Mouse (Mus musculus) forebrain, embryonic 12.5 days (tissue): ENCODE results near the gene Gabarapl2. TPM values are rescaled to one million over a fixed set of nuclear protein-coding genes. Genes with fewer than 3 reads are reported as not detected.

ENCODE experiments used
- ATAC-seq: fragments of 200-750 bp; cut with Nextera tagmentation; 2 replicates; pipeline ENCODE4 v1.8.0; 2017; ENCODE audit warnings: moderate TSS enrichment; ENCODE audit not compliant: low FRiP score
- H3K27ac ChIP-seq: fragments of 300-500 bp; sonication (generic); 2 replicates; pipeline ENCODE4 v1.5.1; 2016; ENCODE audit warnings: mild to moderate bottlenecking
- H3K27me3 ChIP-seq: fragments of 300-500 bp; sonication (generic); 2 replicates; pipeline ENCODE4 v1.6.1; 2016; ENCODE audit warnings: mild to moderate bottlenecking
- H3K36me3 ChIP-seq: fragments of 300-500 bp; sonication (generic); replicated peaks from 2 replicates; pipeline ENCODE4 v1.6.1; 2016; ENCODE audit warnings: mild to moderate bottlenecking
- H3K4me1 ChIP-seq: fragments of 300-500 bp; sonication (generic); 2 replicates; pipeline ENCODE4 v1.6.1; 2016
- H3K4me2 ChIP-seq: fragments of 300-500 bp; sonication (generic); 2 replicates; pipeline ENCODE4 v1.6.1; 2016; ENCODE audit warnings: mild to moderate bottlenecking, moderate library complexity
- H3K4me3 ChIP-seq: fragments of 300-500 bp; sonication (generic); replicated peaks from 2 replicates; pipeline ENCODE4 v1.5.1; 2016; ENCODE audit warnings: mild to moderate bottlenecking
- H3K9ac ChIP-seq: fragments of 300-500 bp; sonication (generic); 2 replicates; pipeline ENCODE4 v1.6.1; 2016; ENCODE audit warnings: mild to moderate bottlenecking
- H3K9me3 ChIP-seq: fragments of 300-500 bp; sonication (generic); 2 replicates; pipeline ENCODE4 v1.6.1; 2016
- WGBS: fragments of 180-500 bp; shearing (Covaris S2); methylation state at CpG from one replicate; pipeline ENCODE4 v1.1.7; 2016; 5-methylcytosine and 5-hydroxymethylcytosine counted together
- polyA plus RNA-seq: library from polyadenylated mRNA; unstranded; fragments of >200 nt; fragmentation: Nextera tagmentation; extraction: Ambion mirVana; gene quantifications from 2 replicates; pipeline ENCODE4 v1.2.1, GENCODE M21; 2016

Gene Gabarapl2
- 336 and 356 TPM in 2 replicates for polyA plus RNA-seq

GRCm38 (mm10) chr8:111940171-111941100 is at the start of gene Gabarapl2:
Gene Gabarapl2 (plus strand): TSS chr8:111940703.
- WGBS, result under 1% methylated on average over 65 of the region's 65 CpGs
- H3K27me3 ChIP-seq, result no peaks in the 10 kb centered on the region

GRCm38 (mm10) chr8:111890911-111891303 is 49.6 kb upstream of the Gabarapl2 start:
- Histone ChIP-seq H3K27me3 (peaks cover 49% of the 10 kb centered on the region), H3K27ac (no peak overlapping the region)

More at GRCm38 (mm10) chr8:111940171-111941100, at the start of gene Gabarapl2:
- H3K4me1 ChIP-seq, result peaks cover 22% of the 10 kb centered on the region
- H3K4me2 ChIP-seq, result peak within 1 kb of the TSS; percentile 96
- H3K27ac ChIP-seq, result peak within 1 kb of the TSS; percentile 63
- no peaks in the 10 kb centered on the region for H3K9me3 ChIP-seq
- H3K9ac ChIP-seq, result peak within 1 kb of the TSS; percentile 94
- H3K4me3 ChIP-seq, result peak within 1 kb of the TSS; percentile 99
- peaks cover 32% of the 10 kb centered on the region for H3K36me3 ChIP-seq
- ATAC-seq, result peak; percentile 99

GRCm38 (mm10) chr8:111891983-111892382 is 48.5 kb upstream of the Gabarapl2 start:
- ATAC-seq, result no peak
- Histone ChIP-seq H3K4me3 (no peak overlapping the region), H3K36me3 (no peaks in the 10 kb centered on the region), H3K9ac (no peak overlapping the region), H3K27me3 (peaks cover 49% of the 10 kb centered on the region), H3K4me2 (no peak overlapping the region), H3K9me3 (no peaks in the 10 kb centered on the region), H3K4me1 (peaks cover 7% of the 10 kb centered on the region; the same call in 1 of the 2 replicates), H3K27ac (no peak overlapping the region)
- WGBS, result 54% methylated on average over 8 of the region's 8 CpGs

More at GRCm38 (mm10) chr8:111890911-111891303, 49.6 kb upstream of the Gabarapl2 start:
- WGBS, result 61% methylated on average over 6 of the region's 6 CpGs
- Histone ChIP-seq H3K9me3 (no peaks in the 10 kb centered on the region), H3K4me1 (peaks cover 7% of the 10 kb centered on the region; the same call in 1 of the 2 replicates), H3K9ac (no peak overlapping the region), H3K36me3 (no peaks in the 10 kb centered on the region), H3K4me3 (no peak overlapping the region; the same call in 1 of the 2 replicates), H3K4me2 (no peak overlapping the region)
- no peak for ATAC-seq

GRCm38 (mm10) chr8:111892615-111893014 is 47.9 kb upstream of the Gabarapl2 start:
- Histone ChIP-seq H3K36me3 (no peaks in the 10 kb centered on the region), H3K27ac (no peak overlapping the region), H3K9me3 (no peaks in the 10 kb centered on the region), H3K4me1 (peaks cover 7% of the 10 kb centered on the region; the same call in 1 of the 2 replicates), H3K4me2 (no peak overlapping the region), H3K4me3 (no peak overlapping the region), H3K9ac (no peak overlapping the region), H3K27me3 (peaks cover 49% of the 10 kb centered on the region)
- WGBS, result 69% methylated on average over 5 of the region's 5 CpGs
- ATAC-seq, result no peak

- Histone ChIP-seq H3K9me3 (no peaks in the 10 kb centered on the region), H3K4me3 (no peak overlapping the region), H3K9ac (no peak overlapping the region), H3K4me2 (no peak overlapping the region), H3K27me3 (peaks cover 28% of the 10 kb centered on the region), H3K4me1 (peaks cover 5% of the 10 kb centered on the region; the same call in 1 of the 2 replicates), H3K36me3 (no peaks in the 10 kb centered on the region), H3K27ac (no peak overlapping the region)
- no peak for ATAC-seq
- 87% methylated on average over 7 of the region's 7 CpGs for WGBS
These were observed 45.5 kb upstream of the Gabarapl2 start for GRCm38 (mm10) chr8:111894955-111895354.

- Histone ChIP-seq H3K9ac (no peak overlapping the region), H3K27ac (no peak overlapping the region), H3K4me2 (no peak overlapping the region), H3K27me3 (no peaks in the 10 kb centered on the region), H3K4me1 (no peaks in the 10 kb centered on the region), H3K9me3 (no peaks in the 10 kb centered on the region), H3K4me3 (no peak overlapping the region), H3K36me3 (no peaks in the 10 kb centered on the region)
- ATAC-seq, result no peak
- WGBS, result 41% methylated on average over 10 of the region's 10 CpGs
These were observed 41.9 kb upstream of the Gabarapl2 start for GRCm38 (mm10) chr8:111898586-111898985.

GRCm38 (mm10) chr8:111902080-111902479 is 38.4 kb upstream of the Gabarapl2 start:
- no peaks in the 10 kb centered on the region for H3K36me3 ChIP-seq
- H3K9ac ChIP-seq, result no peak overlapping the region
- H3K4me1 ChIP-seq, result no peaks in the 10 kb centered on the region
- H3K4me3 ChIP-seq, result no peak overlapping the region
- no peak for ATAC-seq
- H3K4me2 ChIP-seq, result no peak overlapping the region
- H3K27me3 ChIP-seq, result no peaks in the 10 kb centered on the region
- WGBS, result 43% methylated on average over 5 of the region's 5 CpGs
- H3K27ac ChIP-seq, result no peak overlapping the region
- H3K9me3 ChIP-seq, result no peaks in the 10 kb centered on the region

- Histone ChIP-seq H3K4me1 (peaks cover 5% of the 10 kb centered on the region), H3K36me3 (no peaks in the 10 kb centered on the region), H3K9me3 (no peaks in the 10 kb centered on the region), H3K27ac (no peak overlapping the region), H3K27me3 (peaks cover 20% of the 10 kb centered on the region), H3K4me2 (no peak overlapping the region), H3K9ac (no peak overlapping the region), H3K4me3 (no peak overlapping the region)
- 78% methylated on average over 7 of the region's 8 CpGs for WGBS
- ATAC-seq, result no peak
These were observed 34.9 kb upstream of the Gabarapl2 start for GRCm38 (mm10) chr8:111905500-111906121.

- Histone ChIP-seq H3K36me3 (no peaks in the 10 kb centered on the region), H3K9ac (peak within 1 kb of the TSS; percentile 56), H3K4me1 (peaks cover 16% of the 10 kb centered on the region), H3K27ac (no peak within 1 kb of the TSS), H3K9me3 (no peaks in the 10 kb centered on the region), H3K4me2 (peak within 1 kb of the TSS; percentile 59), H3K4me3 (peak within 1 kb of the TSS; percentile 39), H3K27me3 (peaks cover 20% of the 10 kb centered on the region)
- peak; percentile 71 for ATAC-seq
- 3% methylated on average over 47 of the region's 47 CpGs for WGBS
These were observed 30.7 kb upstream of the Gabarapl2 start, which contains the start of gene Chst5 for GRCm38 (mm10) chr8:111909621-111910450. Gene Chst5 (minus strand): TSS chr8:111910447.

- 41% methylated on average over 7 of the region's 7 CpGs for WGBS
- Histone ChIP-seq H3K27me3 (peaks cover 20% of the 10 kb centered on the region), H3K4me3 (no peak overlapping the region), H3K4me1 (peaks cover 16% of the 10 kb centered on the region), H3K4me2 (no peak overlapping the region), H3K27ac (no peak overlapping the region), H3K36me3 (0 out of 2 replicates have a peak, but pooled peaks cover 3% of the 10 kb centered on the region), H3K9me3 (no peaks in the 10 kb centered on the region), H3K9ac (no peak overlapping the region)
- no peak for ATAC-seq
These were observed 28.9 kb upstream of the Gabarapl2 start for GRCm38 (mm10) chr8:111911572-111911971.

GRCm38 (mm10) chr8:111912860-111913432 is 27.6 kb upstream of the Gabarapl2 start:
- H3K4me1 ChIP-seq, result peaks cover 16% of the 10 kb centered on the region
- peak; percentile 68; the same call in 1 of the 2 replicates for ATAC-seq
- H3K9me3 ChIP-seq, result no peaks in the 10 kb centered on the region
- H3K4me2 ChIP-seq, result peak overlapping the region; percentile 11; the same call in 1 of the 2 replicates
- peak overlapping the region; percentile 57 for H3K27ac ChIP-seq
- H3K9ac ChIP-seq, result no peak overlapping the region
- H3K4me3 ChIP-seq, result no peak overlapping the region
- H3K27me3 ChIP-seq, result peaks cover 20% of the 10 kb centered on the region
- WGBS, result 40% methylated on average over 12 of the region's 12 CpGs
- 0 out of 2 replicates have a peak, but pooled peaks cover 6% of the 10 kb centered on the region for H3K36me3 ChIP-seq
